Comparison of ENCODE assay signal across 18 mouse cellular contexts in the genomic region with DNA sequence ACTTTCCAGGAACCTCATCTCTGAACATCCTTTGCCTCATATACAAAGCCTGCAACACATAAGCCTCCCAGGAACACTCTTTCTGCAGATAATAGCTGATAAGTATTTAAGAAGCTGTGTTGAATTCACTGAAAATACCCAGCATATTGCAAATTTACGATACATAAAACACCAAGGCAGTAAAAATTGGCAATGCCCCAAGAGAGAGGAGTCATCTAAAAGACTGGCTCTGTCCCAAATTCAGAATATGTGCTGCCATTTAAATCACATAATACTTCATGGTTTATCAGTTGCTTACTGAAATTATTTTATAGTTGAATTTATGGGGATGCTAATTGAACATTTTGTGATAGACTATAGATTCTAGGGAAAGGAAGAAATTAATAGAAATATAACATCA.
A peak's percentile ranks its signal among the peaks of the same experiment; 100 is the strongest.
DNase-seq lines count a peak whose midpoint lies in the region; ATAC-seq and TF ChIP-seq lines count a peak whose summit lies in the region.
"Had no signal": no experiment of that assay in that cellular context is flagged by ENCODE, and none has a peak within 500 bp of the region (broad histone marks: within the 10 kb centered on the region; RNA-seq: fewer than 3 reads in every experiment).

No protein-coding gene starts in this region.

- H3K4me1 ChIP-seq in forebrain, postnatal 0 days (ENCODE audit: insufficient read depth) = 0 out of 2 replicates have a peak, but pooled peaks cover 4% of the 10 kb centered on the region
- no peaks in the 10 kb centered on the region for H3K4me1 ChIP-seq in forebrain, embryonic 11.5 days (replicated peaks; ENCODE audit: control insufficient read depth, insufficient read depth, low read length)
- H3K4me1 ChIP-seq in midbrain, postnatal 0 days (ENCODE audit: insufficient read depth, low read length) = no peaks in the 10 kb centered on the region
- H3K4me1 ChIP-seq in midbrain, embryonic 15.5 days = no peaks in the 10 kb centered on the region
- H3K4me1 ChIP-seq: embryonic facial prominence, embryonic 10.5 days; heart, embryonic 15.5 days had no signal

- no peak overlapping the region for H3K4me3 ChIP-seq in forebrain, postnatal 0 days (ENCODE audit: low read depth, low read length)
- H3K4me3 ChIP-seq in forebrain, embryonic 11.5 days (ENCODE audit: low read depth, low read length) = no peak overlapping the region
- no peak overlapping the region for H3K4me3 ChIP-seq in midbrain, postnatal 0 days (ENCODE audit: low read depth, low read length)
- no peak overlapping the region for H3K4me3 ChIP-seq in midbrain, embryonic 15.5 days
- H3K4me3 ChIP-seq: embryonic facial prominence, embryonic 10.5 days; heart, adult 2 months; heart, embryonic 15.5 days; hindbrain, embryonic 15.5 days had no signal

- TF ChIP-seq CTCF in forebrain, postnatal 0 days (IDR thresholded peaks at IDR 0.05; ENCODE audit: low read depth) = no peak
- no peak for TF ChIP-seq CTCF in midbrain, postnatal 0 days (IDR thresholded peaks at IDR 0.05)

- no peaks in the 10 kb centered on the region for H3K36me3 ChIP-seq in forebrain, postnatal 0 days (ENCODE audit: insufficient read depth)
- no peaks in the 10 kb centered on the region for H3K36me3 ChIP-seq in forebrain, embryonic 11.5 days (ENCODE audit: control insufficient read depth, insufficient read depth, low read length)
- H3K36me3 ChIP-seq in midbrain, postnatal 0 days (ENCODE audit: insufficient read depth, low read length) = no peaks in the 10 kb centered on the region
- H3K36me3 ChIP-seq in midbrain, embryonic 15.5 days (replicated peaks) = no peaks in the 10 kb centered on the region
- H3K36me3 ChIP-seq: embryonic facial prominence, embryonic 10.5 days; heart, embryonic 15.5 days; hindbrain, embryonic 15.5 days had no signal

- no peak overlapping the region for H3K4me2 ChIP-seq in forebrain, postnatal 0 days (ENCODE audit: low read depth)
- no peak overlapping the region for H3K4me2 ChIP-seq in forebrain, embryonic 11.5 days (ENCODE audit: low read depth, low read length, severe bottlenecking)
- no peak overlapping the region for H3K4me2 ChIP-seq in midbrain, postnatal 0 days (ENCODE audit: low read depth, low read length, poor library complexity, severe bottlenecking)
- no peak overlapping the region for H3K4me2 ChIP-seq in midbrain, embryonic 15.5 days
- H3K4me2 ChIP-seq: heart, embryonic 11.5 days; heart, embryonic 15.5 days; hindbrain, embryonic 15.5 days had no signal

- no peaks in the 10 kb centered on the region for H3K27me3 ChIP-seq in forebrain, postnatal 0 days (ENCODE audit: insufficient read depth, low read length)
- H3K27me3 ChIP-seq in forebrain, embryonic 11.5 days (ENCODE audit: control insufficient read depth, insufficient read depth, low read length) = no peaks in the 10 kb centered on the region
- no peaks in the 10 kb centered on the region for H3K27me3 ChIP-seq in midbrain, postnatal 0 days (ENCODE audit: insufficient read depth, low read length)
- H3K27me3 ChIP-seq in midbrain, embryonic 15.5 days (replicated peaks) = no peaks in the 10 kb centered on the region
- H3K27me3 ChIP-seq: heart, embryonic 15.5 days; hindbrain, embryonic 15.5 days had no signal

- peak; percentile 25 for DNase-seq in forebrain, postnatal 0 days
- DNase-seq in forebrain, embryonic 11.5 days (ENCODE audit: low spot score) = no peak
- peak; percentile 4 for DNase-seq in layer of hippocampus, adult 9-11 months
- DNase-seq in layer of hippocampus, postnatal 10 days (ENCODE audit: low spot score in 2 of 2) = no peak
- DNase-seq in midbrain, postnatal 0 days (ENCODE audit: low spot score) = peak; percentile 47
- DNase-seq in adrenal gland, postnatal 4 days (ENCODE audit: low spot score in 2 of 2) = no peak
- DNase-seq in urinary bladder, postnatal 14 days (ENCODE audit: low spot score) = no peak
- DNase-seq: adrenal gland, postnatal 10 days; cerebellum, adult 2 months; gastrocnemius, postnatal 14 days; heart, adult 2 months; heart, postnatal 14 days had no signal

- WGBS in forebrain, postnatal 0 days = 33% methylated on average over 1 of the region's 1 CpGs
- WGBS in forebrain, embryonic 11.5 days = 85% methylated on average over 1 of the region's 1 CpGs
- WGBS in midbrain, postnatal 0 days = 59% methylated on average over 1 of the region's 1 CpGs
- WGBS in midbrain, embryonic 15.5 days = 71% methylated on average over 1 of the region's 1 CpGs

- no peak overlapping the region for H3K27ac ChIP-seq in forebrain, postnatal 0 days (ENCODE audit: low read depth, low read length)
- H3K27ac ChIP-seq in forebrain, embryonic 11.5 days (ENCODE audit: low read depth, low read length) = no peak overlapping the region
- no peak overlapping the region for H3K27ac ChIP-seq in midbrain, postnatal 0 days (ENCODE audit: low read depth, low read length)
- H3K27ac ChIP-seq in midbrain, embryonic 15.5 days = no peak overlapping the region
- H3K27ac ChIP-seq: embryonic facial prominence, embryonic 10.5 days; heart, adult 2 months; heart, embryonic 15.5 days; hindbrain, embryonic 15.5 days had no signal

- no peak overlapping the region for H3K9ac ChIP-seq in forebrain, postnatal 0 days
- H3K9ac ChIP-seq in forebrain, embryonic 11.5 days (ENCODE audit: low read length) = no peak overlapping the region
- H3K9ac ChIP-seq in midbrain, postnatal 0 days (replicated peaks; ENCODE audit: low read length, poor library complexity, severe bottlenecking) = no peak overlapping the region
- H3K9ac ChIP-seq in midbrain, embryonic 15.5 days = no peak overlapping the region
- H3K9ac ChIP-seq: heart, embryonic 15.5 days; hindbrain, embryonic 15.5 days had no signal

- ATAC-seq in forebrain, postnatal 0 days = no peak
- ATAC-seq in forebrain, embryonic 11.5 days (replicated peaks; ENCODE audit: low FRiP score) = no peak
- no peak for ATAC-seq in midbrain, postnatal 0 days (ENCODE audit: low FRiP score)
- ATAC-seq in midbrain, embryonic 15.5 days (replicated peaks) = no peak
- ATAC-seq: forebrain, embryonic 16.5 days had no signal

- H3K9me3 ChIP-seq in forebrain, postnatal 0 days (ENCODE audit: low read length) = no peaks in the 10 kb centered on the region
- H3K9me3 ChIP-seq in forebrain, embryonic 11.5 days (ENCODE audit: control insufficient read depth, low read length) = no peaks in the 10 kb centered on the region
- no peaks in the 10 kb centered on the region for H3K9me3 ChIP-seq in midbrain, postnatal 0 days (ENCODE audit: low read length)
- H3K9me3 ChIP-seq in midbrain, embryonic 15.5 days = no peaks in the 10 kb centered on the region
- H3K9me3 ChIP-seq: embryonic facial prominence, embryonic 10.5 days; heart, embryonic 15.5 days; hindbrain, embryonic 15.5 days had no signal

Comparison
In these comparisons a context has a peak if more than half of its experiments do, and no peak if none do; other contexts are left out.
1. DNase-seq: peak in forebrain, postnatal 0 days (single experiment), layer of hippocampus, adult 9-11 months (single experiment) and midbrain, postnatal 0 days (single experiment); none in forebrain, embryonic 11.5 days (single experiment), layer of hippocampus, postnatal 10 days (0 of 2), adrenal gland, postnatal 4 days (0 of 2) and urinary bladder, postnatal 14 days (single experiment).